Mouse (Mus musculus) stomach, postnatal 0 days (tissue): ENCODE measurements around the gene Esr1. TPM values are rescaled to one million over a fixed set of nuclear protein-coding genes. Genes with fewer than 3 reads are reported as not detected.

Experiments used
- ATAC-seq: fragments of 200-750 bp; cut with Nextera tagmentation; 2 replicates; pipeline ENCODE4 v1.8.0; 2017; ENCODE audit not compliant: low FRiP score, low TSS enrichment
- DNase-seq: peaks from one replicate; pipeline ENCODE4 v3.0.0-alpha.2; 2016; ENCODE audit warnings: low spot score
- H3K27ac ChIP-seq: fragments of 300-500 bp; sonication (generic); replicated peaks from 2 replicates; pipeline ENCODE4 v1.5.1; 2014; ENCODE audit warnings: mild to moderate bottlenecking, control low read depth
- H3K27me3 ChIP-seq: fragments of 300-500 bp; sonication (generic); 2 replicates; pipeline ENCODE4 v1.6.1; 2014; ENCODE audit warnings: low read length; ENCODE audit not compliant: control insufficient read depth, insufficient read depth
- H3K36me3 ChIP-seq: fragments of 300-500 bp; sonication (generic); 2 replicates; pipeline ENCODE4 v1.6.1; 2014; ENCODE audit warnings: low read length, mixed read lengths; ENCODE audit not compliant: control insufficient read depth, insufficient read depth
- H3K4me1 ChIP-seq: fragments of 300-500 bp; sonication (generic); replicated peaks from 2 replicates; pipeline ENCODE4 v1.6.1; 2014; ENCODE audit warnings: antibody characterized with exemption; ENCODE audit not compliant: control insufficient read depth, insufficient read depth
- H3K4me2 ChIP-seq: fragments of 300-500 bp; sonication (generic); replicated peaks from 2 replicates; pipeline ENCODE4 v1.6.1; 2014; ENCODE audit warnings: low read depth, mild to moderate bottlenecking, control low read depth, moderate library complexity
- H3K4me3 ChIP-seq: fragments of 300-500 bp; sonication (generic); 2 replicates; pipeline ENCODE4 v1.5.1; 2014; ENCODE audit warnings: low read depth, low read length, control low read depth
- H3K9ac ChIP-seq: fragments of 300-500 bp; sonication (generic); 2 replicates; pipeline ENCODE4 v1.6.1; 2014; ENCODE audit warnings: mild to moderate bottlenecking, low read length, control low read depth, mixed read lengths
- H3K9me3 ChIP-seq: fragments of 300-500 bp; sonication (generic); 2 replicates; pipeline ENCODE4 v1.6.1; 2016; ENCODE audit warnings: low read length; ENCODE audit not compliant: control insufficient read depth
- CTCF ChIP-seq: IDR thresholded peaks from 2 replicates; pipeline ENCODE4 v1.5.1; 2016; ENCODE audit warnings: antibody characterized with exemption, low read depth, mild to moderate bottlenecking, moderate library complexity
- EP300 ChIP-seq: optimal IDR thresholded peaks from 2 replicates; pipeline ENCODE3; 2016; ENCODE audit warnings: antibody characterized with exemption
- WGBS: fragments of 180-500 bp; shearing (Covaris S2); extraction: QIAGEN DNeasy Blood & Tissue Kit; methylation state at CpG from one replicate; pipeline ENCODE4 v1.1.7; 2014; 5-methylcytosine and 5-hydroxymethylcytosine counted together
- polyA plus RNA-seq: library from polyadenylated mRNA; unstranded; fragments of >200 nt; fragmentation: Nextera tagmentation; extraction: Ambion mirVana; gene quantifications from 2 replicates; pipeline ENCODE4 v1.2.1, GENCODE M21; 2015

Gene Esr1
- polyA plus RNA-seq, 1 experiment from 2014 or later = 0.57 TPM

- H3K9ac ChIP-seq = no peak overlapping the region
- DNase-seq (no peak), ATAC-seq (no peak)
- H3K4me3 ChIP-seq = no peak overlapping the region
- 77% methylated on average over 5 of the region's 5 CpGs for WGBS
- H3K36me3 ChIP-seq = no peaks in the 10 kb centered on the region
- no peak overlapping the region for H3K4me2 ChIP-seq
- H3K4me1 ChIP-seq = no peaks in the 10 kb centered on the region
- no peak overlapping the region for H3K27ac ChIP-seq
- H3K27me3 ChIP-seq = no peaks in the 10 kb centered on the region
- no peak for TF ChIP-seq CTCF
- no peak for TF ChIP-seq EP300
- H3K9me3 ChIP-seq = no peaks in the 10 kb centered on the region
Observed at GRCm38 (mm10) chr10:4683106-4683505, 71.7 kb downstream of the Esr1 start.

GRCm38 (mm10) chr10:4683711-4684265 lies 72.4 kb downstream of the Esr1 start:
- DNase-seq (no peak), ATAC-seq (no peak)
- no peaks in the 10 kb centered on the region for H3K9me3 ChIP-seq
- no peaks in the 10 kb centered on the region for H3K27me3 ChIP-seq
- H3K4me2 ChIP-seq = no peak overlapping the region
- H3K27ac ChIP-seq = no peak overlapping the region
- H3K9ac ChIP-seq = no peak overlapping the region
- no peak overlapping the region for H3K4me3 ChIP-seq
- TF ChIP-seq CTCF = no peak
- no peak for TF ChIP-seq EP300
- WGBS = 83% methylated on average over 12 of the region's 12 CpGs
- no peaks in the 10 kb centered on the region for H3K36me3 ChIP-seq
- no peaks in the 10 kb centered on the region for H3K4me1 ChIP-seq

- WGBS = 87% methylated on average over 7 of the region's 7 CpGs
- no peaks in the 10 kb centered on the region for H3K4me1 ChIP-seq
- H3K4me3 ChIP-seq = no peak overlapping the region
- no peak overlapping the region for H3K9ac ChIP-seq
- no peaks in the 10 kb centered on the region for H3K9me3 ChIP-seq
- ATAC-seq (no peak), DNase-seq (no peak)
- no peak overlapping the region for H3K4me2 ChIP-seq
- H3K27me3 ChIP-seq = no peaks in the 10 kb centered on the region
- TF ChIP-seq CTCF = no peak
- no peak for TF ChIP-seq EP300
- no peaks in the 10 kb centered on the region for H3K36me3 ChIP-seq
- no peak overlapping the region for H3K27ac ChIP-seq
Observed at GRCm38 (mm10) chr10:4694336-4694865, 83.0 kb downstream of the Esr1 start.

- peaks cover 6% of the 10 kb centered on the region for H3K27me3 ChIP-seq
- no peak overlapping the region for H3K27ac ChIP-seq
- H3K9ac ChIP-seq = no peak overlapping the region
- WGBS = 3% methylated on average over 15 of the region's 15 CpGs
- peak overlapping the region; percentile 51 for H3K4me2 ChIP-seq
- no peaks in the 10 kb centered on the region; the same call in 1 of the 2 replicates for H3K4me1 ChIP-seq
- H3K36me3 ChIP-seq = no peaks in the 10 kb centered on the region
- TF ChIP-seq EP300 = no peak
- no peak for TF ChIP-seq CTCF
- DNase-seq = peak; percentile 20
- peak overlapping the region; percentile 20 for H3K4me3 ChIP-seq
- ATAC-seq = no peak
- no peaks in the 10 kb centered on the region for H3K9me3 ChIP-seq
Observed at GRCm38 (mm10) chr10:4709915-4710314, 98.5 kb downstream of the Esr1 start.

- H3K4me3 ChIP-seq = no peak overlapping the region
- H3K4me1 ChIP-seq = no peaks in the 10 kb centered on the region; the same call in 1 of the 2 replicates
- H3K27ac ChIP-seq = no peak overlapping the region
- ATAC-seq (no peak), DNase-seq (no peak)
- H3K36me3 ChIP-seq = no peaks in the 10 kb centered on the region
- TF ChIP-seq EP300 = no peak
- no peak for TF ChIP-seq CTCF
- H3K9ac ChIP-seq = no peak overlapping the region
- H3K27me3 ChIP-seq = peaks cover 6% of the 10 kb centered on the region
- H3K4me2 ChIP-seq = no peak overlapping the region
- no peaks in the 10 kb centered on the region for H3K9me3 ChIP-seq
- 52% methylated on average over 5 of the region's 5 CpGs for WGBS
Observed at GRCm38 (mm10) chr10:4711434-4711833, 100.0 kb downstream of the Esr1 start.
